Mouse (Mus musculus): ENCODE results near the gene 1700003E16Rik.
A peak's percentile ranks its signal among the peaks of the same experiment; 100 is the strongest.

1700003E16Rik gene

DNA sequence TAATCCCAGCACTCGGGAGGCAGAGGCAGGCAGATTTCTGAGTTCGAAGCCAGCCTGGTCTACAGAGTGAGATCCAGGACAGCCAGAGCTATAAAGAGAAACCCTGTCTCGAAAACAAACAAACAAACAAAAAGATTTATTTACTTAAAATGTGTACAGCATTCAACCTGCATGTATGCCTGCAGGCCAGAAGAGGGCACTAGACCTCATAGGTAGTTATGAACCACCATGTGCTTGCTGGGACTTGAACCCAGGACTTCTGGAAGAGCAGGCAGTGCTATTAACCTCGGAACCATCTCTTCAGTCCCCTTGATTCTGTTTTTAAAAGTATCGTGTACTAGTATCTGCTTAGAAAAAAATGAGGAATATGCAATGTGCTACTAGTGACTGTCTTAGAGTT, 28.8 kb upstream of the 1700003E16Rik start:
- DNase-seq (ENCODE audit: low spot score in 2 of 2), result no peak

DNA sequence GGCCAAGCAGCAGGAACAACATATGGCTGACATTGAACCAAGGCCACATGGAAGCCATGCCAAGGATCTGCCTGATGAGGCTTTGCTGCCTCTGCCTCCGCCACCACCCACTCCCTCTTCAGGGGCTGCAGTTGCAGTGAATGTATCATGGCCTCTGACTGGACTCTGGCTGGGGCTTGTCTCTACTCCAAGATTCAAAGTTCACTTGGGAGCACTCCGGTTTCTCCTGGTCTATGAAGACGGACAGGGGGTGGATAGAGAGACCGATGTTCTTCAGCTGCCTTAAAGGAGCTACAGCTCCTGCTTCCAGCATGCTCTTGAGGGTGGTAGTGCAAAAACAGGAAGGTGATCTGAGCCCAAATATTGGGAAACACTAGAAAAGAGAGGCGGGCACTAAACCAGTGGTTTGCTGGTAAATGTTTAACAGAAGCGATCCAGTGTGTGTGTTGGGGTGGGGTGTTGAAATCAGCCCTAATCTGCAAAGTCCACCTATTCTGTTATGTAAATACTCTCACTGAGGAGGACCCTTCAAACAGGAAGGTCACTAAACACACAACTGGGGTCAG, 24.7 kb upstream of the 1700003E16Rik start:
- DNase-seq (ENCODE audit: low spot score in 2 of 2), result no peak

- no peak for DNase-seq (ENCODE audit: low spot score in 2 of 2)
Measured at GRCm38 (mm10) chr6:83132176-83132919, 23.9 kb upstream of the 1700003E16Rik start.

- no peak for DNase-seq (ENCODE audit: low spot score in 2 of 2)
Measured at GRCm38 (mm10) chr6:83134226-83134625, 22.0 kb upstream of the 1700003E16Rik start.

DNA sequence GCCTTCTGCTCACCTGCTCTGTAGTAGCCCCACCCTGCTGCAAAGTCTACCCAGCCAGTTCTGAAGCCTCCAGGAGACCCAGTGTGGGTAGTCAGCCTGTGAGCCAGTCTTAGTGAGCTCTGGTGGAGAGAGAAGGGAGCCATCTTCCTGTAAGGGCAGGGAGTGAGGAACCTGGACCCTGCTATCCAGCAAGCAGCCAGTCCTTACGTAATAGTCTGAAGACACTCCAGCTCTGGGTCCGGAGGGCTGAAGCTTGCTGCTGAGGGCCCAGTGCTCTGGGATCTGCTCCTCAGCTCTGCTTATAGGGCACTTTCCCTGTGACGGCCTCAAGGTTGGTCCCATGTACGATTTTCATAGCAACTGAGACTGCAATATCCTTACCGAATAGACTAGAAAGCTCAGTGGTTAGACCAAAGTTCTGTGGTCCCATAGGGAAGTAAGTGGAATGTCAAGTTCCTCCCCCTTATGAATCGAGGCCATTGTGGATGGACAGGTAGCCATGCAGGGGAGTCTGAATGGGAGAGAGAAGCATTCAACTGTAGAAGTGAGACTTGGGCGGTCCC, 21.2 kb upstream of the 1700003E16Rik start, which contains the start of gene Rtkn:
TSS of gene Rtkn (plus strand) at position 513 of the 563 bp plus-strand sequence.
- no peak for DNase-seq (ENCODE audit: low spot score in 2 of 2)

GRCm38 (mm10) chr6:83135571-83136161, 20.5 kb upstream of the 1700003E16Rik start:
- DNase-seq (ENCODE audit: low spot score in 2 of 2), result peak in 1 of 2 experiments; percentile 68

- DNase-seq (ENCODE audit: low spot score in 2 of 2), result no peak
Measured at GRCm38 (mm10) chr6:83136291-83136880, 19.8 kb upstream of the 1700003E16Rik start.

DNA sequence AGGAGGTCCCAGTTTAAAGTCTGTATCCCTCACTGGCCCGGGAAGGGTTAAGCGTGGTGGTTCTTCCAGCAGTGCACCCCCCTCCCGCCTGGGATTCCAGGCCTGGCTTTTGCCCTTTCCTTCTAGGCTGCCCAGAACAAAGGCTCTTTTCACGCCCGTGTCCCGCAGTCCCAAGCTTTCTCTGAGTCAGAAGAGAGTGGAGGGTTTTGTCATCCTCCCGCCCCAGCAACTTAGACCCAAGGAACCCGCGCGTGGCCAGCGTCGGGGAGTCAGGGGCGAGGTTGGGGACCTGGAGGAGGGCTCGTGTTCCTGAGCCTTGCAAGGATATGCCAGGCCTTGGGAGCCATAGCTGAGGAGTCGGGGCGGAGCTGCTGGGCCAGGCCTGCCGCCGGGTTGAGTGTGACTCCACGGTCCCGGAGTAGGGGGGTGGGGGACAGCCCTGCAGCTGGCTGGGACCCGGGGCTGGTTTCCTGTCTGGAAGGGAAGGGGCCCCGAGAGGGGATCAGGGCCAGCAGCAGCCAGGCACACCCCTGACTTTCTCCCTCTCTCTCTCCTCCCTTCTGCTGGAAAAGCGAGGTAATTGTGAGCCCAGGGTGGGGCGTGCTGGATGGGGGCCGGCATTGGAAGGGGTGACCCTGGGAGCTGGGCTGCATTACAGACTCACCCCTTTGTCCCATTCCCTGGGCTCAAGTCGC, 19.2 kb upstream of the 1700003E16Rik start:
- DNase-seq (ENCODE audit: low spot score in 2 of 2), result peak in 1 of 2 experiments; percentile 71

GRCm38 (mm10) chr6:83137576-83137950, 18.6 kb upstream of the 1700003E16Rik start:
- DNase-seq (ENCODE audit: low spot score in 2 of 2), result peak in 1 of 2 experiments; percentile 72

DNA sequence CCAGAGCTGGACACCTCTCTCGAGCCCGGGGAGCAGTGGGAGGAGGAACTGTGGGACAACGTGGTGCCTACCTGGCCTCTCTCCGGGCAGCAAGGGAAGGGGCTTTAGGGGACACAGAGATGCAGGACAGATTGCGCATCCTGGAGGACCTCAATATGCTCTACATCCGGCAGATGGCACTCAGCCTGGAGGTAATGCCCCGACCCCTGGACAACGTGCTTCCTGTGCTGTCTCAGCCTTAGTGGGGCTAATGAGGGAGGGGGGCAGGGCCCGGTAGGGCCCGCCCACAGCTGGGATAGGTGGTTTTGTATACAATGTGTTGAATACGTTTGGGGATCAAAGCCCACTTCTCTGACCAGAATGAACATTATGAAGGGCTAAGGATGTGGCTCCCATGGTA, 18.1 kb upstream of the 1700003E16Rik start:
- no peak for DNase-seq (ENCODE audit: low spot score in 2 of 2)

GRCm38 (mm10) chr6:83140044-83140443, 16.2 kb upstream of the 1700003E16Rik start:
- no peak for DNase-seq (ENCODE audit: low spot score in 2 of 2)

GRCm38 (mm10) chr6:83141636-83142035, 14.6 kb upstream of the 1700003E16Rik start:
- no peak for DNase-seq (ENCODE audit: low spot score in 2 of 2)

DNA sequence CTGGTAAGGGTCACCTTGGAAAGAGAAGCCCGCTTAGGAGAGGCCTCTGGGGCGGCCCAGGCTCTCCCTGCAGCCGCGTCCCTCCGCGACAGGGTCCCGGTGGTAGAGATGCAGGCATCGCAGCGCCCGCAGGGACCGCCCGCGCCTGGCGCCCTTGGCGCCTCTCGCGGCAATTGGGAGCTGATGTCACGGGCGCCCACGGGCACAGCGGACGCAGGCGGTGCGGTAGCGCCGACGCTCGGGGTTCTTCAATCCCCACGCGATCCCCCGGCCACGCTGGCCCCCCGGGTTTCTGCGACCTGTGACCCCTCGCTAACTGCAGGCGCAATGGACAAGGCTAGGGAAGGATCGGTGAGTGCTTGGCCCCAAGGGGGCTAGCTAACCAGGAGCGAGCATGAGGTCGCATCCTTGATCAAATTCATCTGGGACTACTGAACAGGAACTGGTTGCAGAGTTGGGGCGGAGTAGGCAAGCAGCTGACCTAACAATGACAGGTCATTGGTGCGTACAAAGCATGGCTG, 13.9 kb upstream of the 1700003E16Rik start:
- no peak for DNase-seq (ENCODE audit: low spot score in 2 of 2)

GRCm38 (mm10) chr6:83142886-83143285, 13.3 kb upstream of the 1700003E16Rik start:
- no peak for DNase-seq (ENCODE audit: low spot score in 2 of 2)

- no peak for DNase-seq (ENCODE audit: low spot score in 2 of 2)
Measured at GRCm38 (mm10) chr6:83145209-83145608, 11.0 kb upstream of the 1700003E16Rik start.

- no peak for DNase-seq (ENCODE audit: low spot score in 2 of 2)
Measured at GRCm38 (mm10) chr6:83145805-83146204, 10.4 kb upstream of the 1700003E16Rik start.

GRCm38 (mm10) chr6:83147280-83147679, 8.9 kb upstream of the 1700003E16Rik start:
- DNase-seq (ENCODE audit: low spot score in 2 of 2), result no peak

DNA sequence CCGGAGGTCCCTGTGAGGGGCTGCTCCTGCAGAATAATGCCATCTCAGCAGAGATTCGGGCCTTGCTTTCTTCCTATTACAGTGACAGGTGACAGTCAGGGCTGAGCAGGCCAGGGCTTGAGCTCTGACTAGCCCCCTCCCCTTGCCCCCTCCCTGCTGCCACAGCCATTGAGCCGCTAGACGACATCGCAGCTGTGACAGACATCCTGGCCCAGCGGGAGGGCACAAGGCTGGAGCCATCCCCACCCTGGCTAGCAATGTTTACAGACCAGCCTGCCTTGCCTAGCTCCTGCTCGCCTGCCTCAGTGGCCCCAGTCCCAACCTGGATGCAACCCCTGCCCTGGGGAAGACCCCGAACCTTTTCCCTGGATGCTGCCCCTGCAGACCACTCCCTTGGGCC, 4.5 kb upstream of the 1700003E16Rik start:
- DNase-seq (ENCODE audit: low spot score in 2 of 2), result no peak

DNA sequence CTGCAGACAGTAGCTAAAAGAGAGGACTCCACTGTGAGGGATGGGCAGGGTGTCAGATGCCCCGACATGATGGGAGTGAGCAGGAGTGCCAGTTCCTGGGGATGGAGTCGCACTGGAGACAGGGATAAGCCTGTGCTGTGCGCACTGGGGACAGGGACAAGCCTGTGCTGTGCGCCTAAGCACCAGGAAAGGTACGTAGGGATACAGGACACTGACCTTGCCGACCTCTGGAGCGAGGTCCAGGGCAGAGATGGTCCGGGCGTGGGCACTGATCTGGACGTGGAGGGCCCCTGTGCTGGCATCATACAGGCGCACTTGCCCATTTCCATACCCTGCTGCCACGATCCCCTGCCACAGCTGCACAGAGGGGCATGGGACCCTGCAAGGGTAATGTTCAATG, 3.2 kb upstream of the 1700003E16Rik start:
- DNase-seq (ENCODE audit: low spot score in 2 of 2), result no peak

GRCm38 (mm10) chr6:83153485-83153884, 2.7 kb upstream of the 1700003E16Rik start:
- DNase-seq (ENCODE audit: low spot score in 2 of 2), result no peak

DNA sequence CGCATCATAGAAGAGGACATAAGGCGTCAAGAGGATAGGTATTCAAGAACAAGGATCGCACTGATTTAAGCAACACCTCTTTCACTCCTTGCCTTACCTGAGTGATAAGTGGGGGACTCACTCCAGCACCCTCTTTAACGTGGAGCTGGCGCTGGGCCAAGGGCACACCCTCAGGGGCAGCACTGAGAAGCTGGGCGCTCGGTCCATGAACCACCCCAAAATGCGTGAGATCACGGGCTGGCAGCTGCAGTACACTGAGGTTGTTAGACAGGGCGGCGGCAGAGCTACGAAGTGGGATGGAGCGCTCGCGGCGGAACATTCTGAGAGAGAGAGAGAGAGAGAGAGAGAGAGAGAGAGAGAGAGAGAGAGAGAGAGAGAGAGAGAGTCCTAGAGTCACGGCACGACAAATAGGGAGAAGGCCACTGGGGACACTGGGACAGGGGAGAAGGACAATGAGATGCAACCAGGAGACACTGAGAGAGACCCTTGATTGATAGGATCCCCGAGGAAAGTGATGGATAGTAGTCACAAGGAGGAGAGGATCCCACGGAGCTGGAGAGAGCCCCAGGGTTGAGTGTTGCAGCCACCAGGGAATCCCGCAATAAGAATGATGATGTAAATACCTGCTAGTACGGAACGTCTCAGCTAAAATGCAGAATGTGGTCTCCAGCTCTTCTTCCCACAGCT, 509 bp upstream of the 1700003E16Rik start:
- DNase-seq (ENCODE audit: low spot score in 2 of 2), result no peak
